Mouse (Mus musculus) ovary, postnatal 36 days (tissue): ENCODE measurements around the gene Snx10.

Source experiments
- DNase-seq: peaks from one replicate; pipeline ENCODE4 v3.0.0; 2022; ENCODE audit warnings: low spot score, mixed read lengths

Snx10 gene

GRCm38 (mm10) chr6:51585980-51586379 is 62.3 kb downstream of the Snx10 start:
- DNase-seq: peak; percentile 46

GRCm38 (mm10) chr6:51587266-51587665 is 63.6 kb downstream of the Snx10 start:
- DNase-seq: no peak

GRCm38 (mm10) chr6:51591264-51591663 is 67.6 kb downstream of the Snx10 start:
- DNase-seq: no peak

GRCm38 (mm10) chr6:51591844-51592243 is 68.1 kb downstream of the Snx10 start:
- no peak for DNase-seq

- peak; percentile 77 for DNase-seq
Measured at GRCm38 (mm10) chr6:51592356-51593115, 68.8 kb downstream of the Snx10 start.

GRCm38 (mm10) chr6:51593446-51594035 is 69.8 kb downstream of the Snx10 start:
- DNase-seq: no peak

GRCm38 (mm10) chr6:51594516-51594915 is 70.8 kb downstream of the Snx10 start:
- no peak for DNase-seq

- DNase-seq: no peak
Measured at GRCm38 (mm10) chr6:51598058-51598457, 74.4 kb downstream of the Snx10 start.

GRCm38 (mm10) chr6:51600412-51600811 is 76.7 kb downstream of the Snx10 start:
- DNase-seq: no peak

- DNase-seq: no peak
Measured at GRCm38 (mm10) chr6:51602341-51602740, 78.6 kb downstream of the Snx10 start.

- DNase-seq: no peak
Measured at GRCm38 (mm10) chr6:51603691-51604090, 80.0 kb downstream of the Snx10 start.

- DNase-seq: no peak
Measured at GRCm38 (mm10) chr6:51606245-51606644, 82.5 kb downstream of the Snx10 start.

- DNase-seq: no peak
Measured at GRCm38 (mm10) chr6:51606803-51607202, 83.1 kb downstream of the Snx10 start.

- no peak for DNase-seq
Measured at GRCm38 (mm10) chr6:51611621-51612020, 87.9 kb downstream of the Snx10 start.

GRCm38 (mm10) chr6:51612371-51613051 is 88.8 kb downstream of the Snx10 start:
- DNase-seq: peak; percentile 51

GRCm38 (mm10) chr6:51613661-51614060 is 90.0 kb downstream of the Snx10 start:
- no peak for DNase-seq

- DNase-seq: no peak
Measured at GRCm38 (mm10) chr6:51626843-51627242, 103.1 kb downstream of the Snx10 start.

- no peak for DNase-seq
Measured at GRCm38 (mm10) chr6:51629671-51630070, 106.0 kb downstream of the Snx10 start.

GRCm38 (mm10) chr6:51630184-51630583 is 106.5 kb downstream of the Snx10 start:
- no peak for DNase-seq

GRCm38 (mm10) chr6:51632928-51633662 is 109.4 kb downstream of the Snx10 start:
- DNase-seq: no peak

GRCm38 (mm10) chr6:51633663-51634362 is 110.1 kb downstream of the Snx10 start:
- no peak for DNase-seq
